Mouse (Mus musculus) adrenal gland, postnatal 25 days (tissue): ENCODE data around the gene P2ry6. TPM values are rescaled to one million over a fixed set of nuclear protein-coding genes. Genes with fewer than 3 reads are reported as not detected.

ENCODE experiments used
- DNase-seq: peaks from one replicate; pipeline ENCODE4 v3.0.0; 2021; ENCODE audit warnings: mixed read lengths
- total RNA-seq: library from RNA; stranded (reverse); gene quantifications from 2 replicates; pipeline ENCODE4 v1.2.3, GENCODE M21; 2021

P2ry6 gene
- total RNA-seq, 1 experiment from 2014 or later, result 9.5 TPM

- peak; percentile 64 for DNase-seq
Observed at GRCm38 (mm10) chr7:100988092-100988491, 13.6 kb upstream of the P2ry6 start.

DNA sequence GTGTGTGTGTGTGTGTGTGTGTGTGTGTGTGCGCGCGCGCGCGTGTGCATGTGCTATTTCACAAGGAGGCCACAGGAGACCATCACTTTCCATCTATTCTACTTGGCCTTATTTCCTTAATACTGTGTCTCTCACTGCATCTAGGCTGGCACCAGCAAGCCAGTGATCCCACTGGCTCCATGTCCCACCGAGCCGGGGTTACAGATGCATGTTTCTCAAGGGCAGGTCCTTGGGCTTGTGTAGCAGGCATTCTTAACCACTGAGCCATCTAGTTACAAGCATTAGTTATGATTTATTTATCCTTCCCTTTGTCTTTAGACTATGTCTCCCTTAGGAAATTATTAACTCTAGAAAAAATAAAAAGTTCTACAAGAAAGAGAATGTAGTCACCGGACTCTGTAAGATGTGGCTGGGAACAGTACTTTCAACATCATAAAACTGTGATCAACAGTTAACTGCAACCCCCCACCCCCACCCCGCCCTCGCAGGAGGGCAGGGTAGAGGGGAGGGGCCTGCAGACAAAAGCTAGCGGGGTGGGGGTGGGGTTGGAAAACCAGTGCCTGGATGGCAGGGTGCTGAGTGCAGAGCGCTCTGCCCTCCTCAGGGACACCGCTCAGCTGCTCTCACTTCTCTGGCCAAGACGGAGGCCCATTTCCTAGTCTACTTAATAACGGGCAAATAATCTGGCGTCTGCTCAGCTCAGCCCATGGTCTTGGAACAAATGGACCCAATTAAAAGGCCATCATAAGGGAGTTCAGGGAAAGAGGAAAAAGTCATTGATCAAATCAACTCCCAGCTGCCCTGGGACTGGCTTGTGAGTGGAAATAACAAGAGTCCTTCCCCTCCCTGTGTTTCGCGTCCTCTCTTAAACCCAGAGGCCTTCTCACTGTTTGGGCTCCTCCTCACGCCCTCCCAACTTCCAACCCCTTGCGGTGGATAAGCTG lies 10.3 kb upstream of the P2ry6 start:
- DNase-seq, result peak; percentile 54

GRCm38 (mm10) chr7:100979175-100979574 lies 4.7 kb upstream of the P2ry6 start:
- DNase-seq, result peak; percentile 78

GRCm38 (mm10) chr7:100978171-100978570 lies 3.7 kb upstream of the P2ry6 start:
- DNase-seq, result no peak

DNA sequence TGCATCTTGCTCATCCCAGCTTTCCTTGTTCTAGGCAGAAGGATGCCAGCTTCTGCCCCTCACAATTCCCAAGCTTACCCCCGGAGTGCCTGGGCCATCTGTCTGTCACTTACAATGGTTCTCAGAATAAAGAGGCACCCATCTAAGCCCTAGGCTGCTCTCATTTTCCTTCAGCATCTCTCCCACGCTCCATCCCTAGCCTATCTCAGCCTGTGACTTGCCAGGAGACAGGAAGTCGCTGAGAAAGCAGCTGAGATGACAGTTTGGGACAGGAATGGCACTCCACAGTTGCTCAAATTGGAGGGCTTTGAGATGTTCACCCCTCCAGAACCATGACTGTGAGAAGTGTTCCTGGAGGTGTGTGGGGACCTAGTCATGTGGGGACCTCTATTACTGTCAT lies 1.6 kb downstream of the P2ry6 start:
- no peak for DNase-seq

GRCm38 (mm10) chr7:100968874-100969659 lies 5.4 kb downstream of the P2ry6 start:
- DNase-seq, result no peak

DNA sequence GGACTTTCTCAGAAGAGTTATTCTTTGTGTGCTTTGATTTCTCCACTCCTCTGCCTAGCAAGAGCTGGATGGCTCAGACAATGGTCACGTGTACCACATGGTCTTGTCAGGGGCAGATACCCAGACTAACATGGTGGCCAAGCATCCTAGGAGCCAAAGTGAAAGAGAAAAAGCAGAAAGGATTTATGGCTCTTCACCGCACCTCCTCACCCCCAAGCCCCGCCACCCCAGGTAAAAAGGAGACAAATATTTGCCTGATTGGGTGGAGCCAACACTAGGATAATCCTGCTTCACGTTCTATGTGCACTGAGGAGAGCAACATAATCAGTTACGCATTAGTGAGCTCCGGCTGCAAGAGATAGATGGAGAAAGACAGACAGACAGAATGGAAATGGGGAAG lies 6.1 kb downstream of the P2ry6 start:
- no peak for DNase-seq

GRCm38 (mm10) chr7:100967850-100968249 lies 6.6 kb downstream of the P2ry6 start:
- DNase-seq, result no peak

DNA sequence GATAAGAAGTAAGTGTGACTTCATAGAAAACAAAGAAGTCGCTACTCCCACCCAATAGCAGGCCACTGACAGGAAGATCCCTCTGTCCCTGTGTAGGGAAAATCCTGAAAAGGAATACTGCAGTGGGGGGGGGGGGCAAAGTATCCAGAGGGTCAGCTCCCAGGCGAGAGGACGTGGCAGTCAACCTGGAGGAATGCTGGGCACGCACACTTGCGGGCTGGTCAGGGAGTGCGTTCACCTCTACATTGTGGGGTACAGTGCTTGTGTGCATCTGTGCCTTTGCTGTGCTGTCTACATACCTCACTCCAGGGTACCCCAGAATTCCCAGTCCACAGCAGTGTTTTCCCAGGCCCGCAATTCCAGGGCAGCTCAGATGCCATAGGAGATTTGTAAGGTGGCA lies 8.4 kb downstream of the P2ry6 start:
- no peak for DNase-seq

- DNase-seq, result no peak
Observed at GRCm38 (mm10) chr7:100965079-100965478, 9.4 kb downstream of the P2ry6 start.

- no peak for DNase-seq
Observed at GRCm38 (mm10) chr7:100964242-100964641, 10.2 kb downstream of the P2ry6 start.

DNA sequence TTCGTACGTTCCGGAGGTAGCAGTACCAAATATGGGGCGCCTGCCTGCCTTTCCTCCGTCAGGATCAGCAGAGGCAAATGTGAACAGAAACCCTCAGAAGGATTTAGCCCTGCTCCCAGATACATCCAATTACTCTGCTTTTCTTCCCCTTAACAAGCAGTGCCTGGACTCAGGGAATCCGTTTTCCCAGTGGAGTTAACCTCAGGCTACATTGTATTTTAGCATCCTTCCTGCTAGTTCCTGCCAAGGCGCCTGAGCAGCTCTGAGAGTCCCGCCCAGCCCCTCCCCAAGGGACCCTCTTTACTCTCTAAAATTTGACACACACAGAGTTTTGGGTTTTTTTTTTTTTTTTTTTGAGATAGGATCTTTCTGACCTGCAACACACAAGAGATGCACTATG lies 11.1 kb downstream of the P2ry6 start:
- DNase-seq, result no peak

- DNase-seq, result no peak
Observed at GRCm38 (mm10) chr7:100961146-100961545, 13.3 kb downstream of the P2ry6 start.

DNA sequence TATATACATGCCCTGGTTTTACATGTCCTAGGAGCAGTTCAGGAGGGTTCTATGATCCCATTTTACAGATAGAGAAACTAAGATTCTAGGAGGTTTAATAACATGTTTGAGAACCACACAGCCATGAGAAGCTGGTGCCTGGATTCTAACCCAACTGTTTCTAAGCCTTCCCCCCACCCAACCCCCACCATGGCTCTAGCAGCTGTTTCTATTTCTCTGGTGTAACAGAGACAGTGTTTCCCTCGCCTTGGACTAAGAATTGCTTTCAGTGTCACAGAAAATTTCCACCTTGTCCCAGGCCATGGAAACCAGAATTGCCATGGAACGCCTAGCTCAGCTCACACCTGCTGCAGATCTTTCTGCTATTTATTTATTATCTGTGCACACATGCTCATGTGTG lies 14.0 kb downstream of the P2ry6 start:
- no peak for DNase-seq

GRCm38 (mm10) chr7:100958426-100958825 lies 16.0 kb downstream of the P2ry6 start:
- DNase-seq, result no peak

DNA sequence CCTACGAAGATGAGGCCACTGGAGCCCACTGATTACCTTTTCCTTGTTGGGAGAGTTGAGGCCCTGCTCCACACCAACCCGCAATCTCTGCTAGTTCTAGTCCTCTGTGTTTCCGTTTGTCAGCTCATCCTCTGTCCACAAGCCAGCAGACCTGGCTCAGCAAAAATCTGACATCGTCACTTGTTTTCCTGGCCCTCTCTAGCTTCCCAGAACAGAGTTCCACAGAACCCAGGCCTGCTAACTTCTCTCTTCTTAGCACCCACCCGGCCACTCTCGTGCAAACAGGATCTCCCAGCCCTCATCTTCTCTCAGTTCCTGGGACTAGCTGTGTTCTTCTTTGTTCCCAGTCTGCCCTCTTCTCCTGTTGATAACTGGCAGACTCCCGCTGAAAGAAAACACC lies 21.8 kb downstream of the P2ry6 start:
- DNase-seq, result no peak

DNA sequence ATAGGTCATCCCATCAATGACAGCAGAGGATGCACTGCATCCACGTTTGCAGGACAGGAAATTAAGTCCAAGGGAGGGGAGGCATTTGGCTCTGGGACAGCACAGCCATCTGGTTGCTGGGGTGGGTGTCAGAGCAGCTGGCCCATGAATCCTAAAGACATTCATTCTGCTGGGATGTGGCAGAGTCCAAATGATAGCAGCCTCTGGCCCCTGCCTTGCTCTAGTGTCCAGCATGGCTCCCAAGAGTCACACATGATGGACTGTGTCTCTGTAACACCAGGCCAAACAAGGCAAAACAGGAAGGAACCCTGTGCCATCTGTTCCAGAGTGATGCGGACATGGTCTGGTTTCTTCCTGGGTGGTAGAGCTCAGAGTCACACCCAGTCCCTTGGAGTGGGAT lies 22.5 kb downstream of the P2ry6 start:
- DNase-seq, result no peak

DNA sequence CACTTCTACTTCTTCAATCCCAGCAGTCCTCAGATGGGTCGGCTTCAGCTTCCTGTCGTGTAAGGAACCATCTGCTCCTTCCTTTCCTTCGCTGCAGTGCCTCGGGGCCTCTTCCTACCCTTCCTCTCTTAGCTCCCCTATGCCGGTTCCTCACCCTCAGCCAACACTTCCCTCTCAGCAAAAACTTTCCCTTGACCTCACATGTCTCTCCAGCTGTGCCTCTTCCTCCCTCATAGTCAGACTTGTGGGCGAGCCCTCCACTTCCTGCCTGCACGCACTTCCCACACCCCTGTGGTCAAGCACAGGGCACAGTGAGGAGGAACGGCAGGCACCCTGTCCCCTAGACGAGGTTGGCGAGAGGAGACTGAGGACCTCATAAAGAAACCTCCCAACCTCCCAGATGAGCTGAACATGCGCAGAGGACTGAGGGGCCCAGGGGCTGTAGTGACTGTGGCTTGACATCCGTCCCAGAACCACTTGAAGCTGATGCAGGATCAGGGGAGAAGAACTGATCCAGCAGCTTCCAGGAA lies 23.9 kb downstream of the P2ry6 start:
- DNase-seq, result no peak

DNA sequence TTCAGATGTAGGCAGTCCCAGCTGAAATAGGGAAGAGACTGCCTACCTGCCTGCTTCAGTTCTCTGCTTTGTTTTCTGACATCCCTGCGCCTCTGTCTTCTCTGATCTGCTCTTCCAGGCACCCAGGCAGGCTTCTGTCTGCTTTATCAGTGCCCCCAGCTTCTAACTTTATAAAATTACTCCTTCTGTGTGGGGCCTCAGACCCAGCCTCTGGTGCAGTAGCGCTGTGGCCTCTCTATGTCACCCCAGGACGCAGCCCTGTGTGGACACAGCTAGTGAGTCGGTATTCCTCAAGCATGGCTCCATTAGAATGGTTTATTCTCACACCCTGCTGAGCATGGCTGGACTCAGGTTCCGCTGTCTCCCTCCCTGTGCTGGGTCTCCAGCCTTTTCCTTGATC lies 24.4 kb downstream of the P2ry6 start:
- DNase-seq, result no peak

DNA sequence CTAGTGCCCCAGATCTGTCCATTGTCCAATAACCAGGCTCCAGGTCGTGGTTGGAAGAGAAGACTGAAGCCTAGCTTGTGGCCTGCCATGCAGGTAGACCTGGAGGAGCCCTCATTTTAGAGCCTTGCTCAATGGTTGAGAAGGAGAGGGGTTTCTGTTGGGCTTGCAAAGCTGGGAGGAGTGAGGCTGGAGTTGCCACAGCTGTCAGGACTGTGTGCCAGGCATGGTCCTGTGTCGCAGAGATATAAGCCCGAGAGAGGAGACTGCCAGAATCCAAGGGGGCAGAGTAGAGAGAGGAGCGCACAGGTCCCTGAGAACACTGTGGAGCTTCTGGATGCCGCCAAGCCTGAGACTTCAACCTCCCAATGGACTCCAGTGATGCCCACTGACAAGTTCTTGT lies 29.7 kb downstream of the P2ry6 start:
- DNase-seq, result no peak

DNA sequence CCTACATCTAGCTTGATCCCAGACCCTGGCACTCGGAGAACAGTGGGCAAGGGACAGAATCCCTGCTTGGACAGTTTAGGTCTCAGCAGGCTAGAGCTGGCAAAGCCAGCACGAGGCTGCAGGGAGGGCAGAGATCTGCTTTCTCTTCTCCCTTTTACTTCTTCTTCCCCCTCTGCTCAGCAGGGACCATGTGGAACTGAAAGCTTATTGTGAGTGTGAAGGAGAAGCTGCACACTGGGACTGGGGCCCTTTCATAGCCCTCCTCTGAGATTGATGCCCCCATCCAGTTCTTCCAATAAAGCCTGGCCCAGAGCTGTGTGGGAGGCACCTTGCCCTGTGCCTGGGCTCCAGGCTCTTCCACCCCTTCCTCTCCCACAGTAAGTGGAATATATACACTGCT lies 30.1 kb downstream of the P2ry6 start:
- no peak for DNase-seq

- DNase-seq, result peak; percentile 64
Observed at GRCm38 (mm10) chr7:100942789-100943615, 31.4 kb downstream of the P2ry6 start.
